Mouse (Mus musculus): ENCODE data around the gene Mgst3. TPM values are rescaled to one million over a fixed set of nuclear protein-coding genes. Genes with fewer than 3 reads are reported as not detected.

Mgst3 gene
- total RNA-seq, 4 experiments from 2014 or later: 69.3 to 119 (median 87.4) TPM

- peak; percentile 59 for DNase-seq
Observed at GRCm38 (mm10) chr1:167387310-167387709, 6.3 kb downstream of the Mgst3 start.

- no peak for DNase-seq
Observed at GRCm38 (mm10) chr1:167386466-167386865, 7.2 kb downstream of the Mgst3 start.

GRCm38 (mm10) chr1:167385636-167386035 lies 8.0 kb downstream of the Mgst3 start:
- no peak for DNase-seq

- DNase-seq: no peak
Observed at GRCm38 (mm10) chr1:167385211-167385610, 8.4 kb downstream of the Mgst3 start.

- no peak for DNase-seq
Observed at GRCm38 (mm10) chr1:167384156-167384555, 9.5 kb downstream of the Mgst3 start.

GRCm38 (mm10) chr1:167383178-167383577 lies 10.5 kb downstream of the Mgst3 start:
- no peak for DNase-seq

GRCm38 (mm10) chr1:167382763-167383162 lies 10.9 kb downstream of the Mgst3 start:
- DNase-seq: no peak

- no peak for DNase-seq
Observed at GRCm38 (mm10) chr1:167382316-167382715, 11.3 kb downstream of the Mgst3 start.

GRCm38 (mm10) chr1:167381050-167382015 lies 12.3 kb downstream of the Mgst3 start:
- no peak for DNase-seq

GRCm38 (mm10) chr1:167380223-167380622 lies 13.4 kb downstream of the Mgst3 start:
- DNase-seq: no peak

- DNase-seq: peak; percentile 23
Observed at GRCm38 (mm10) chr1:167379751-167380150, 13.9 kb downstream of the Mgst3 start.

GRCm38 (mm10) chr1:167378019-167378418 lies 15.6 kb downstream of the Mgst3 start:
- no peak for DNase-seq

GRCm38 (mm10) chr1:167374942-167375341 lies 18.7 kb downstream of the Mgst3 start:
- DNase-seq: no peak

GRCm38 (mm10) chr1:167374003-167374784 lies 19.4 kb downstream of the Mgst3 start:
- no peak for DNase-seq

- DNase-seq: no peak
Observed at GRCm38 (mm10) chr1:167372739-167373138, 20.9 kb downstream of the Mgst3 start.

GRCm38 (mm10) chr1:167369905-167370304 lies 23.7 kb downstream of the Mgst3 start:
- peak; percentile 73 for DNase-seq

- no peak for DNase-seq
Observed at GRCm38 (mm10) chr1:167368513-167368912, 25.1 kb downstream of the Mgst3 start.

GRCm38 (mm10) chr1:167368018-167368417 lies 25.6 kb downstream of the Mgst3 start:
- DNase-seq: no peak

- no peak for DNase-seq
Observed at GRCm38 (mm10) chr1:167366621-167367020, 27.0 kb downstream of the Mgst3 start.

GRCm38 (mm10) chr1:167365808-167366207 lies 27.8 kb downstream of the Mgst3 start:
- DNase-seq: no peak

GRCm38 (mm10) chr1:167363322-167363721 lies 30.3 kb downstream of the Mgst3 start:
- DNase-seq: no peak

GRCm38 (mm10) chr1:167362819-167363218 lies 30.8 kb downstream of the Mgst3 start:
- DNase-seq: no peak

- no peak for DNase-seq
Observed at GRCm38 (mm10) chr1:167360268-167360667, 33.4 kb downstream of the Mgst3 start.

All from adrenal gland, adult 8-10 months (tissue).